Mouse (Mus musculus): ENCODE measurements around the gene Zkscan17. TPM values are rescaled to one million over a fixed set of nuclear protein-coding genes. Genes with fewer than 3 reads are reported as not detected.

The Zkscan17 gene
- total and polyA plus RNA-seq, 3 experiments = 15.3 to 89.8 (median 48.6) TPM

GRCm38 (mm10) chr11:59483212-59483611 lies 43.3 kb downstream of the Zkscan17 start:
- 0 out of 2 replicates have a peak, but pooled peaks have one; percentile 44 for TF ChIP-seq CTCF (IDR thresholded peaks at IDR 0.05; ENCODE audit: low read depth, low read length)
- no peak for TF ChIP-seq TAL1 (conservative IDR thresholded peaks at IDR 0.05; ENCODE audit: low read depth, low read length)
- TF ChIP-seq POLR2AphosphoS5 (IDR thresholded peaks at IDR 0.05; ENCODE audit: insufficient replicate concordance, low read depth, low read length) = no peak
- Histone ChIP-seq H3K9me3 (replicated peaks) (no peaks in the 10 kb centered on the region), H3K36me3 (replicated peaks) (peaks cover 37% of the 10 kb centered on the region), H3K4me3 (ENCODE audit: low read depth, low read length) (no peak overlapping the region), H3K27me3 (ENCODE audit: insufficient read depth, low read length) (peaks cover 14% of the 10 kb centered on the region), H3K4me1 (ENCODE audit: insufficient read depth, low read depth, low read length) (no peaks in the 10 kb centered on the region)
- ATAC-seq (ENCODE audit: extremely low read depth, insufficient number of reproducible peaks, low FRiP score, poor library complexity, severe bottlenecking) = no peak
- DNase-seq (ENCODE audit: low spot score) = no peak

DNA sequence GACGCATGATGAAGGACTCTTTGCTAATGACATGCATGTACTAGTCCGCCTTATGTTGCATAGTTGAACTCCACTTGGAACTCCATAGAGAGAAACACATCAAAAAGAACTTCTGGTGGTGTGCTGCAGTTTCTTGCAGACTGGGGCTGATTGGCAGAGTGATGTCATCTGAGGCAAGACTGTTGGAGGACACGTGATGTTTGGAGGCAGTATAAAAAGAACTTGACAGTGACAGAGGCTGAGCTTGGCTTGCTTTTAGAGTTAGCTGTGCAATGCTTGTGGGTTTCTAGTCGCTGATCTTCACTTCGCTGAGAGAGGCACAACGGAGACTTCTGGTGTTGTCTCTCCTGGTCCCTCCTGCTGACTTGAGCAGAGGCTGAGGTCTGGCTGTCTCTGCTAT lies 49.3 kb downstream of the Zkscan17 start:
- ATAC-seq (ENCODE audit: extremely low read depth, insufficient number of reproducible peaks, low FRiP score, poor library complexity, severe bottlenecking) (no peak), DNase-seq (ENCODE audit: low spot score) (no peak)
- Histone ChIP-seq H3K27me3 (ENCODE audit: insufficient read depth, low read length) (peaks cover 43% of the 10 kb centered on the region), H3K9me3 (replicated peaks) (no peaks in the 10 kb centered on the region), H3K36me3 (replicated peaks) (no peaks in the 10 kb centered on the region), H3K4me1 (ENCODE audit: insufficient read depth, low read depth, low read length) (peaks cover 2% of the 10 kb centered on the region; the same call in 1 of the 2 replicates), H3K4me3 (ENCODE audit: low read depth, low read length) (no peak overlapping the region)
- TF ChIP-seq GATA1 (IDR thresholded peaks at IDR 0.05; ENCODE audit: borderline replicate concordance, low read length) = no peak
- TF ChIP-seq CTCF (IDR thresholded peaks at IDR 0.05; ENCODE audit: low read depth, low read length) = no peak
- TF ChIP-seq TAL1 (conservative IDR thresholded peaks at IDR 0.05; ENCODE audit: low read depth, low read length) = no peak
- no peak for TF ChIP-seq GATA2 (IDR thresholded peaks at IDR 0.05; ENCODE audit: borderline replicate concordance, low read depth, low read length)
- TF ChIP-seq POLR2AphosphoS5 (IDR thresholded peaks at IDR 0.05; ENCODE audit: insufficient replicate concordance, low read depth, low read length) = no peak

- Histone ChIP-seq H3K9me3 (replicated peaks) (no peaks in the 10 kb centered on the region), H3K36me3 (replicated peaks) (peaks cover 5% of the 10 kb centered on the region), H3K27me3 (ENCODE audit: insufficient read depth, low read length) (peaks cover 25% of the 10 kb centered on the region), H3K4me1 (ENCODE audit: insufficient read depth, low read depth, low read length) (peaks cover 15% of the 10 kb centered on the region), H3K4me3 (ENCODE audit: low read depth, low read length) (peak within 1 kb of the TSS; percentile 99)
- DNase-seq (ENCODE audit: low spot score) = peak; percentile 77
- ATAC-seq (ENCODE audit: extremely low read depth, insufficient number of reproducible peaks, low FRiP score, poor library complexity, severe bottlenecking) = peak; percentile 88
- TF ChIP-seq GATA1 (IDR thresholded peaks at IDR 0.05; ENCODE audit: borderline replicate concordance, low read length) (no peak), CTCF (IDR thresholded peaks at IDR 0.05; ENCODE audit: low read depth, low read length) (no peak), POLR2AphosphoS5 (IDR thresholded peaks at IDR 0.05; ENCODE audit: insufficient replicate concordance, low read depth, low read length) (no peak), TAL1 (conservative IDR thresholded peaks at IDR 0.05; ENCODE audit: low read depth, low read length) (no peak), GATA2 (IDR thresholded peaks at IDR 0.05; ENCODE audit: borderline replicate concordance, low read depth, low read length) (no peak)
Measured at GRCm38 (mm10) chr11:59472326-59472677, 54.2 kb downstream of the Zkscan17 start, which contains the start of gene Zfp867. Gene Zfp867, minus strand, starts transcription at chr11:59472474.

- ATAC-seq (ENCODE audit: extremely low read depth, insufficient number of reproducible peaks, low FRiP score, poor library complexity, severe bottlenecking) (no peak), DNase-seq (ENCODE audit: low spot score) (peak; percentile 26)
Measured at GRCm38 (mm10) chr11:59471413-59472325, 54.9 kb downstream of the Zkscan17 start.

DNA sequence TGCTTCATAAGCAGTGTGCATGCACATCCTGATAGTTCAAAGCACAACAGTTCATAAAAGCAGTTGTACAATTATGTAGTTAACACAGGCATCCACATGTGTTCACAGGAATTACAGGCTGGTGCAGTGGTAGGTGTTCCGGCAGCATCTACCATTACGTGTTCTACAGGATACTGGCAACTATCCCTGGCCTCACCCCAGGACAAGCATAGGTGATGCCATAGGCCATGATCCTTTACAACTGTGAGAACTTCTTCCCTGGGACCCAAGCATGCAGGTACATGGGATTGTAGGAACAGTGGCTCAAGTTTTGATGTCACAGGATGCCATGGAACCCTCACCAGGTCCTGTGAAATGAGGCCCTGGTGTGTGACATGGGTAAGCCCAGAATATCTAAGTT lies 66.1 kb downstream of the Zkscan17 start:
- Histone ChIP-seq H3K27me3 (ENCODE audit: insufficient read depth, low read length) (no peaks in the 10 kb centered on the region), H3K4me3 (ENCODE audit: low read depth, low read length) (no peak overlapping the region), H3K4me1 (ENCODE audit: insufficient read depth, low read depth, low read length) (peaks cover 4% of the 10 kb centered on the region; the same call in 1 of the 2 replicates), H3K9me3 (replicated peaks) (peaks cover 25% of the 10 kb centered on the region), H3K36me3 (replicated peaks) (peaks cover 74% of the 10 kb centered on the region)
- TF ChIP-seq GATA2 (IDR thresholded peaks at IDR 0.05; ENCODE audit: borderline replicate concordance, low read depth, low read length) (no peak), POLR2AphosphoS5 (IDR thresholded peaks at IDR 0.05; ENCODE audit: insufficient replicate concordance, low read depth, low read length) (no peak), CTCF (IDR thresholded peaks at IDR 0.05; ENCODE audit: low read depth, low read length) (no peak), GATA1 (IDR thresholded peaks at IDR 0.05; ENCODE audit: borderline replicate concordance, low read length) (no peak)
- ATAC-seq (ENCODE audit: extremely low read depth, insufficient number of reproducible peaks, low FRiP score, poor library complexity, severe bottlenecking) (no peak), DNase-seq (ENCODE audit: low spot score) (no peak)

More at GRCm38 (mm10) chr11:59471413-59472325, 54.9 kb downstream of the Zkscan17 start:
- peak overlapping the region; percentile 99 for H3K4me3 ChIP-seq (ENCODE audit: low read depth, low read length)
- H3K36me3 ChIP-seq (replicated peaks) = peaks cover 5% of the 10 kb centered on the region
- TF ChIP-seq CTCF (IDR thresholded peaks at IDR 0.05; ENCODE audit: low read depth, low read length) = no peak
- TF ChIP-seq GATA1 (IDR thresholded peaks at IDR 0.05; ENCODE audit: borderline replicate concordance, low read length) = no peak
- no peak for TF ChIP-seq GATA2 (IDR thresholded peaks at IDR 0.05; ENCODE audit: borderline replicate concordance, low read depth, low read length)
- TF ChIP-seq POLR2AphosphoS5 (IDR thresholded peaks at IDR 0.05; ENCODE audit: insufficient replicate concordance, low read depth, low read length) = no peak
- TF ChIP-seq TAL1 (conservative IDR thresholded peaks at IDR 0.05; ENCODE audit: low read depth, low read length) = no peak
- peaks cover 21% of the 10 kb centered on the region for H3K27me3 ChIP-seq (ENCODE audit: insufficient read depth, low read length)
- H3K9me3 ChIP-seq (replicated peaks) = no peaks in the 10 kb centered on the region
- peaks cover 15% of the 10 kb centered on the region for H3K4me1 ChIP-seq (ENCODE audit: insufficient read depth, low read depth, low read length)

GRCm38 (mm10) chr11:59458973-59459372 lies 67.6 kb downstream of the Zkscan17 start:
- DNase-seq (ENCODE audit: low spot score) = no peak
- Histone ChIP-seq H3K4me3 (ENCODE audit: low read depth, low read length) (no peak overlapping the region), H3K4me1 (ENCODE audit: insufficient read depth, low read depth, low read length) (peaks cover 4% of the 10 kb centered on the region; the same call in 1 of the 2 replicates), H3K9me3 (replicated peaks) (peaks cover 18% of the 10 kb centered on the region), H3K27me3 (ENCODE audit: insufficient read depth, low read length) (no peaks in the 10 kb centered on the region), H3K36me3 (replicated peaks) (peaks cover 82% of the 10 kb centered on the region)
- no peak for ATAC-seq (ENCODE audit: extremely low read depth, insufficient number of reproducible peaks, low FRiP score, poor library complexity, severe bottlenecking)
- TF ChIP-seq TAL1 (conservative IDR thresholded peaks at IDR 0.05; ENCODE audit: low read depth, low read length) (no peak), POLR2AphosphoS5 (IDR thresholded peaks at IDR 0.05; ENCODE audit: insufficient replicate concordance, low read depth, low read length) (no peak), GATA1 (IDR thresholded peaks at IDR 0.05; ENCODE audit: borderline replicate concordance, low read length) (no peak), GATA2 (IDR thresholded peaks at IDR 0.05; ENCODE audit: borderline replicate concordance, low read depth, low read length) (no peak), CTCF (IDR thresholded peaks at IDR 0.05; ENCODE audit: low read depth, low read length) (no peak)

Data from G1E (cell line).